Mouse (Mus musculus) MEL (cell line): ENCODE measurements at regions not wholly inside any gene's neighbourhood (a gene's known extent, or its start where the extent isn't known, plus 50 kb on each side); places are given as distances from the start of the nearest gene placed in this dataset.

Source experiments
- CTCF ChIP-seq, 3 experiments: IDR thresholded peaks in 2 of 3; conservative IDR thresholded peaks in 1 of 3; 2 replicates each; pipeline ENCODE4 v1.5.1; 2011 to 2012; ENCODE audit warnings: low read length in 3 of 3, low read depth in 2 of 3, mild to moderate bottlenecking in 2 of 3, improper control_type of control experiment in 1 of 3, inconsistent platforms in 1 of 3, mixed read lengths in 1 of 3, moderate library complexity in 1 of 3; ENCODE audit not compliant: control insufficient read depth in 1 of 3, insufficient read depth in 1 of 3, poor library complexity in 1 of 3, severe bottlenecking in 1 of 3
- HCFC1 ChIP-seq: IDR thresholded peaks from 2 replicates; pipeline ENCODE4 v1.6.1; 2012; ENCODE audit warnings: low read depth, mild to moderate bottlenecking, inconsistent platforms, low read length, improper control_type of control experiment, moderate library complexity
- NRF1 ChIP-seq: IDR thresholded peaks from 2 replicates; pipeline ENCODE4 v1.6.1; 2014; ENCODE audit warnings: low read depth, mild to moderate bottlenecking, inconsistent platforms, low read length, improper control_type of control experiment, moderate library complexity; ENCODE audit not compliant: poor library complexity, insufficient read depth, severe bottlenecking
- POLR2A ChIP-seq, 2 experiments: IDR thresholded peaks; 2 replicates each; pipeline ENCODE4 v1.6.1; 2011 to 2012; ENCODE audit warnings: low read length in 2 of 2, mild to moderate bottlenecking in 2 of 2, control low read depth in 1 of 2, improper control_type of control experiment in 1 of 2, low read depth in 1 of 2, moderate library complexity in 1 of 2; ENCODE audit not compliant: control insufficient read depth in 1 of 2, insufficient read depth in 1 of 2, poor library complexity in 1 of 2

DNA sequence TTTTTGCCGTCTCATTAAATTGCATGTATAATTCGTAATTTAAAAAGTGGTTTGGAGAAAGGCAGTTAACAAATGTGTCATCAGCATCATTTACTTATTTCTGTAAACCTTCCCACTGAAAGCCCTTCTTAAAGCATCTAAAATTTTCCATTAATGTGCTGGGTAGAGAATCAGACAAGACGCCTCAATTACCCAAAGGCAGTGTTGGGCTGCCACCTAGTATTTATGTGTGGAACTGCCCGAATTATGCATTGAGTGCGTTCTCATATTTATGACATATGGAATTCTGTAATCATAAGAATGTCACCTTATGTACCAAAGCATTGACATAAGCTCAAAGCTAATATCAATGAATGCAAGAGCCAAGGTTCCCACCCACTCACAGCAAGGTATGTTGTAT is 300.7 kb downstream of the Pax3 start:
- TF ChIP-seq NRF1 (no peak), HCFC1 (no peak), POLR2A (IDR thresholded peaks at IDR 0.05; ENCODE audit: control insufficient read depth in 1 of 2, insufficient read depth in 1 of 2, low read depth in 1 of 2, low read length in 2 of 2, poor library complexity in 1 of 2) (no peak), CTCF (IDR thresholded peaks at IDR 0.05 in 2 of 3, conservative IDR thresholded peaks at IDR 0.05 in 1 of 3; ENCODE audit: control insufficient read depth in 1 of 3, insufficient read depth in 1 of 3, low read depth in 2 of 3, low read length in 3 of 3, poor library complexity in 1 of 3, severe bottlenecking in 1 of 3) (no peak)
